Mouse (Mus musculus): ENCODE measurements at regions not wholly inside any gene's neighbourhood (a gene's known extent, or its start where the extent isn't known, plus 50 kb on each side); places are given as distances from the start of the nearest gene placed in this dataset.

DNA sequence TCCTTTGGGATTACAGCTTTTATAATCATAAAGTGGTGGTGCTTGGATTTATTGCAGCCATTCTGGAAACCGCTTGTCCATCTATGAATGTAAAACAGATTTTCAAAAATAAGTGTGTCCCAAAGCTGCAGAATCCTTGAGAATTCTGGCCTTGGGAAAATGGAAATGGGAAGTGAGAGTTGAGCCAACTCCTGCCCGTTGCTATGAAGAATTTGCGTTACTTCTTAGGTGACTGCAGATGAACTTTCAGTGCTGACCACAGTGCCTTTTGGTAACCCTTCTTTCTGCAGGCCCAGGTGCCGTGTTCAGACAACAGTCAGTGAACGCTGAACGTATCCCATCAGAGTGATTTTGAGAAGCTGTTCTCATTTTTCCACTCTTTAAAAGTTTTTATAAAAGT is 60.9 kb upstream of the D16Ertd472e start:
- no peak overlapping the region for H3K4me3 ChIP-seq (ENCODE audit: insufficient read depth, low read length)
- TF ChIP-seq CTCF (IDR thresholded peaks at IDR 0.05; ENCODE audit: low read depth, low read length) (no peak), POLR2A (IDR thresholded peaks at IDR 0.05; ENCODE audit: borderline replicate concordance, low read depth, low read length) (no peak)
- H3K27ac ChIP-seq (ENCODE audit: insufficient read depth, low read depth, low read length), result no peak overlapping the region
- H3K4me1 ChIP-seq (ENCODE audit: control insufficient read depth, insufficient read depth, low read length), result no peaks in the 10 kb centered on the region

DNA sequence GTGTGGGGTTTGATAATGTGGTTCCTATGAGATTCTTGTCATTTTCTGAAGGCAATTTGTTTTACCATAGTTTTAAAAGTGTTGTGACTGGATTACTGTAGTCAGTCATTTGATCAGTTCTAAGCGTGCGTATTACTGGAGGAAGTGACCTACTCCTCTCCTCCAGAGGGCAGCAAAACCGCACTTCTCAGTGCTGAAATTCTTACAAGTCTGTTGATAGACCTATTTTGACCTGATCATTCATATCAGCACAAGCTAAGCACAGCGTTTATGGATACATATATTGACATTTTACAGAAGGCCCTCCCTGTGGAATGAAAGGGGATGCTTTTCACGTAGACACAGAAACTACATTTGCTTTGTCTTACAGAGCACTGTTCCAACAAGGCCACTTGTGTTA is 60.5 kb upstream of the D16Ertd472e start:
- H3K27ac ChIP-seq (ENCODE audit: insufficient read depth, low read depth, low read length), result no peak overlapping the region
- TF ChIP-seq CTCF (IDR thresholded peaks at IDR 0.05; ENCODE audit: low read depth, low read length), result no peak
- TF ChIP-seq POLR2A (IDR thresholded peaks at IDR 0.05; ENCODE audit: borderline replicate concordance, low read depth, low read length), result no peak
- no peaks in the 10 kb centered on the region for H3K4me1 ChIP-seq (ENCODE audit: control insufficient read depth, insufficient read depth, low read length)
- no peak overlapping the region for H3K4me3 ChIP-seq (ENCODE audit: insufficient read depth, low read length)

DNA sequence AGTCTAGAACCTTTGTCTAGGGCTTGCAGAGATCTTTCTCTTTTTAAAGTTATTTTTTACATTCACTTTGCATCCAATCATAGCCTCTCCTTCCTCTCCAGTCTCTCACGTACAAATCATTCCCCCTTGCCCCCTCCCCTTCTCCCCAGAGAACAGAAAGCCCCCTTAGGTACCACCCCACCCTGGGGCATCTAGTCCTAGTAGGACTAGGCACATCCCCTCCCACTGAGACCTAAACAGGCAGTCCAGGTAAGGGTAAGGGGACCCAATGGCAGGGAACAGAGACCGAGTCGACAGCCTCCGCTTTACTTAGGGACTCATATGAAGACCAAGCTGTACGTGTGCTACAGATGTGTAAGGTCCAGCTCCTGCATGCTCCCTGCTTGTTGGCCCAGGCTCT is 59.3 kb upstream of the D16Ertd472e start:
- Histone ChIP-seq H3K4me1 (ENCODE audit: control insufficient read depth, insufficient read depth, low read length) (no peaks in the 10 kb centered on the region), H3K27ac (ENCODE audit: insufficient read depth, low read depth, low read length) (no peak overlapping the region), H3K4me3 (ENCODE audit: insufficient read depth, low read length) (no peak overlapping the region)
- no peak for TF ChIP-seq CTCF (IDR thresholded peaks at IDR 0.05; ENCODE audit: low read depth, low read length)
- no peak for TF ChIP-seq POLR2A (IDR thresholded peaks at IDR 0.05; ENCODE audit: borderline replicate concordance, low read depth, low read length)

DNA sequence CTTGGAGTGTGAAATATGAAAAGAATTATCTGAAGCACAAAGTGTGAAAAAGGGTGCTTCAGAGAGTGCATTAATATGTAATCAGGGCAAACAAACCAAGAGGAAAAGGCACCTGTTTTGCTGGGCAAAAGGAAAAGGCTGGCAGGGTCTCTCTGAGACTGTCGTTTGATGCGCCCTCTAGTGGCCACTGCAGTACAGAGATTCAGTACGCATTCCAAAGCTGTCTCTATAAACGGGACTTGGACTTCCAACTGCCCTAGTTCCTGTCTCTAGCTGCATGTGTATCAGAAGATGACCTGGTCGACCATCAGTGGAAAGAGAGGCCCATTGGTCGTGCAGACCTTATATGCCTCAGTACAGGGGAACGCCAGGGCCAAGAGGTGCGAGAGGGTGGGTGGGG is 58.7 kb upstream of the D16Ertd472e start:
- no peak overlapping the region for H3K4me3 ChIP-seq (ENCODE audit: insufficient read depth, low read length)
- no peak overlapping the region for H3K27ac ChIP-seq (ENCODE audit: insufficient read depth, low read depth, low read length)
- TF ChIP-seq POLR2A (IDR thresholded peaks at IDR 0.05; ENCODE audit: borderline replicate concordance, low read depth, low read length) (no peak), CTCF (IDR thresholded peaks at IDR 0.05; ENCODE audit: low read depth, low read length) (peak; percentile 88)
- no peaks in the 10 kb centered on the region for H3K4me1 ChIP-seq (ENCODE audit: control insufficient read depth, insufficient read depth, low read length)

DNA sequence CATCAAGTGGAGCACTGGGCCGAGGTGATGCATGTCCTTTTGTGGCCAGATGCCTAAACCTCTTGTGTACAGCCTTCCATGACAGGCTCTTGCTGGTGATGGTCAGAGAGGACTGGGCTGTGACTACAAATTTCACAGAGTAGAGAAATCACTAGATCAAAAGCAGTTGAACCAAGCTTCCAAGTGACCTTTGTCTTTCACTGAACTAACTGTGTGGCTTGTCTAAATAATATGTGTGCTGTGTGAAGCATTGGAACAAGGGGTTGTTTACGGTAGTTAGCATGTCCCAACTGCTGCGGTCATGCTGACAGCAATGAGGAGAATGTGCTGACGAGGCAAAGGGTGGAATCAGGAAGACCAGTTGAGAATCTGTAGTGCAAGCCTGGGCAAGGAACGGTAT is 55.3 kb upstream of the D16Ertd472e start:
- no peak overlapping the region for H3K27ac ChIP-seq (ENCODE audit: insufficient read depth, low read depth, low read length)
- no peaks in the 10 kb centered on the region for H3K4me1 ChIP-seq (ENCODE audit: control insufficient read depth, insufficient read depth, low read length)
- TF ChIP-seq CTCF (IDR thresholded peaks at IDR 0.05; ENCODE audit: low read depth, low read length) (no peak), POLR2A (IDR thresholded peaks at IDR 0.05; ENCODE audit: borderline replicate concordance, low read depth, low read length) (no peak)

DNA sequence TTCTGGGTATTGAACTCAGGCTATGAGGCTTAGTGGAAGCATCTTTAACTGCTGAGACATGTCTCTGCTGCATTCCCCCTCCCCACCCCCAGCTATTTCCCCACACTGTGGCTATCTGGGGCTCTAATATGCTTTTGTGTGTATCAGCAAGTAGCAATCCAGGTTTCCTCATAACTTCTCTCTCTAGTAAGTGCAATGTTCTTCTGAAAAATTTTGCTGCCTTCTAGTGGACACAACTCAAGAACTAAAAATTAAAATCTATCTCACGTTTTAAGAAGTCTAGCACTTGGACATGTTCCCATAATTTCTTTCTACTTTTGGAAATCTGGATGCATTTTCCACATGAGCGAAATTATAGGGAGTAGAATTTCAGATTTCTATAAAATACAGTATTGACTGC is 50.3 kb upstream of the D16Ertd472e start:
- H3K27ac ChIP-seq (ENCODE audit: insufficient read depth, low read depth, low read length), result no peak overlapping the region
- no peak for TF ChIP-seq POLR2A (IDR thresholded peaks at IDR 0.05; ENCODE audit: borderline replicate concordance, low read depth, low read length)
- TF ChIP-seq CTCF (IDR thresholded peaks at IDR 0.05; ENCODE audit: low read depth, low read length), result no peak

More for the DNA sequence above, 55.3 kb upstream of the D16Ertd472e start:
- no peak overlapping the region for H3K4me3 ChIP-seq (ENCODE audit: insufficient read depth, low read length)

More for the DNA sequence above, 50.3 kb upstream of the D16Ertd472e start:
- H3K4me1 ChIP-seq (ENCODE audit: control insufficient read depth, insufficient read depth, low read length), result no peaks in the 10 kb centered on the region
- no peak overlapping the region for H3K4me3 ChIP-seq (ENCODE audit: insufficient read depth, low read length)

Data from bone marrow macrophage, adult 2 months (primary cell).